In genomic region chr2:28585043-28585571, GRCm38 (mm10) we compare ENCODE assay signal across 8 mouse cellular contexts. TPM values are rescaled to one million over a fixed set of nuclear protein-coding genes. Genes with fewer than 3 reads are reported as not detected.
A peak's percentile ranks its signal among the peaks of the same experiment; 100 is the strongest.
DNase-seq lines count a peak whose midpoint lies in the region; ATAC-seq and TF ChIP-seq lines count a peak whose summit lies in the region.

No protein-coding gene starts in this region.

- H3K4me1 ChIP-seq in heart, embryonic 11.5 days (ENCODE audit: control insufficient read depth, insufficient read depth, low read length), result 0 out of 2 replicates have a peak, but pooled peaks cover 4% of the 10 kb centered on the region
- no peaks in the 10 kb centered on the region for H3K4me1 ChIP-seq in spleen, adult 2 months (ENCODE audit: control insufficient read depth, insufficient read depth, insufficient read length)

- no peak overlapping the region for H3K4me3 ChIP-seq in heart, embryonic 11.5 days (ENCODE audit: low read depth, low read length)
- no peak overlapping the region for H3K4me3 ChIP-seq in spleen, adult 2 months (ENCODE audit: extremely low read depth, insufficient read depth, insufficient read length)

- H3K27me3 ChIP-seq in heart, embryonic 11.5 days (ENCODE audit: control insufficient read depth, insufficient read depth, low read length), result no peaks in the 10 kb centered on the region
- no peaks in the 10 kb centered on the region for H3K27me3 ChIP-seq in spleen, adult 2 months (ENCODE audit: control insufficient read depth, insufficient read depth, low read length)

- WGBS in heart, embryonic 11.5 days (ENCODE audit: insufficient replicate concordance), result 18% methylated on average over 6 of the region's 6 CpGs
- 17% methylated on average over 6 of the region's 6 CpGs for WGBS in spleen, adult 2 months

- H3K36me3 ChIP-seq in heart, embryonic 11.5 days (ENCODE audit: control insufficient read depth, insufficient read depth, low read length), result no peaks in the 10 kb centered on the region
- no peaks in the 10 kb centered on the region for H3K36me3 ChIP-seq in spleen, adult 2 months (ENCODE audit: control insufficient read depth, insufficient read depth, low read length)

- no peak overlapping the region for H3K27ac ChIP-seq in heart, embryonic 11.5 days (ENCODE audit: low read depth, low read length)
- H3K27ac ChIP-seq in spleen, adult 2 months (ENCODE audit: insufficient read depth, low read length), result no peak overlapping the region

- TF ChIP-seq POLR2A in spleen, adult 2 months (IDR thresholded peaks at IDR 0.05; ENCODE audit: low read depth, low read length), result no peak

- ATAC-seq in heart, embryonic 11.5 days (replicated peaks; ENCODE audit: insufficient number of reproducible peaks, low FRiP score, low TSS enrichment), result no peak
- peak; percentile 86 for ATAC-seq in megakaryocyte progenitor cell, adult 5-6 weeks (replicated peaks; ENCODE audit: poor library complexity)

- no peak overlapping the region for H3K9ac ChIP-seq in heart, embryonic 11.5 days (ENCODE audit: low read depth, low read length)

- peak; percentile 80 to 89 for DNase-seq in heart, adult 18-20 months
- DNase-seq in T-cell, adult 2 months (ENCODE audit: low spot score), result peak; percentile 81
- peak; percentile 90 to 91 for DNase-seq in cerebellum, postnatal 10 days
- DNase-seq in gastrocnemius, postnatal 25 days, result peak; percentile 56
- DNase-seq in layer of hippocampus, postnatal 10 days (ENCODE audit: low spot score in 2 of 2), result peak; percentile 81 to 85
- DNase-seq in spleen, adult 2 months (ENCODE audit: low read depth in 1 of 2, low spot score in 2 of 2), result peak; percentile 79 to 83

- TF ChIP-seq CTCF in spleen, adult 2 months (IDR thresholded peaks at IDR 0.05; ENCODE audit: extremely low read depth, insufficient read depth, insufficient read length, insufficient replicate concordance), result peak; percentile 99; the same call in 1 of the 2 replicates

- H3K9me3 ChIP-seq in heart, embryonic 11.5 days (replicated peaks; ENCODE audit: control insufficient read depth, low read length), result no peaks in the 10 kb centered on the region

- H3K4me2 ChIP-seq in heart, embryonic 11.5 days, result no peak overlapping the region

RNA-seq across cellular contexts. Expression of gene Gtf3c5, which starts 1.6 kb away (rescaled TPM):
- 10 to 100 TPM in 1 of 2 experiments, 1 to 10 TPM in 1; 9.3 to 10.2 TPM for total RNA-seq in heart, adult 18-20 months (2021)
- 22.5 and 23.3 TPM in 2 replicates for polyA plus RNA-seq in heart, embryonic 11.5 days (2014; fragmentation: Nextera tagmentation; extraction: Ambion mirVana)
- 1 to 10 TPM; 7.3 to 7.6 TPM for total RNA-seq in gastrocnemius, postnatal 25 days (2021)
- 10 to 100 TPM; 19.2 to 19.5 TPM for total RNA-seq in layer of hippocampus, postnatal 10 days (2021)
- total RNA-seq in megakaryocyte progenitor cell, adult 5-6 weeks (2015), result 16.2 and 19.1 TPM in 2 replicates
- total RNA-seq in megakaryocyte progenitor cell, adult 5-6 weeks (2017), result 11.0 and 13.0 TPM in 2 replicates
- polyA plus RNA-seq in spleen, adult 2 months (2012; rRNA removed), result 13.3 and 15.4 TPM in 2 replicates

RNA-seq across cellular contexts. Expression of gene Cel, which starts 21.9 kb away (rescaled TPM):
- total RNA-seq in heart, adult 18-20 months (2021), result not detected
- polyA plus RNA-seq in heart, embryonic 11.5 days (2014; fragmentation: Nextera tagmentation; extraction: Ambion mirVana), result not detected in 2 replicates
- not detected for total RNA-seq in gastrocnemius, postnatal 25 days (2021)
- not detected for total RNA-seq in layer of hippocampus, postnatal 10 days (2021)
- total RNA-seq in megakaryocyte progenitor cell, adult 5-6 weeks (2015), result not detected in 2 replicates
- not detected in 2 replicates for total RNA-seq in megakaryocyte progenitor cell, adult 5-6 weeks (2017)
- polyA plus RNA-seq in spleen, adult 2 months (2012; rRNA removed), result 1,405 and 1,688 TPM in 2 replicates

RNA-seq across cellular contexts. Expression of gene Gfi1b, which starts 36.7 kb away (rescaled TPM):
- total RNA-seq in heart, adult 18-20 months (2021), result not detected
- polyA plus RNA-seq in heart, embryonic 11.5 days (2014; fragmentation: Nextera tagmentation; extraction: Ambion mirVana), result 7.6 and 10.9 TPM in 2 replicates
- not detected for total RNA-seq in gastrocnemius, postnatal 25 days (2021)
- total RNA-seq in layer of hippocampus, postnatal 10 days (2021), result not detected
- 15.6 and 28.3 TPM in 2 replicates for total RNA-seq in megakaryocyte progenitor cell, adult 5-6 weeks (2015)
- total RNA-seq in megakaryocyte progenitor cell, adult 5-6 weeks (2017), result 10.3 and 13.1 TPM in 2 replicates
- 22.1 and 31.1 TPM in 2 replicates for polyA plus RNA-seq in spleen, adult 2 months (2012; rRNA removed)

RNA-seq across cellular contexts. Expression of gene Tsc1, which starts 55.9 kb away (rescaled TPM):
- total RNA-seq in heart, adult 18-20 months (2021), result 10 to 100 TPM; 26.6 to 28.4 TPM
- polyA plus RNA-seq in heart, embryonic 11.5 days (2014; fragmentation: Nextera tagmentation; extraction: Ambion mirVana), result 14.2 and 16.2 TPM in 2 replicates
- total RNA-seq in gastrocnemius, postnatal 25 days (2021), result 10 to 100 TPM; 26.9 to 32.5 TPM
- total RNA-seq in layer of hippocampus, postnatal 10 days (2021), result 10 to 100 TPM; 43.8 to 44.8 TPM
- total RNA-seq in megakaryocyte progenitor cell, adult 5-6 weeks (2015), result 9.4 and 10.3 TPM in 2 replicates
- total RNA-seq in megakaryocyte progenitor cell, adult 5-6 weeks (2017), result 7.1 and 12.1 TPM in 2 replicates
- polyA plus RNA-seq in spleen, adult 2 months (2012; rRNA removed), result 12.1 and 12.5 TPM in 2 replicates

Comparison
In these comparisons a context has a peak if more than half of its experiments do, and no peak if none do; other contexts are left out.
1. RNA of gene Gfi1b, which starts 36.7 kb away (total RNA-seq): 10.3 to 28.3 TPM in megakaryocyte progenitor cell, adult 5-6 weeks; not detected in layer of hippocampus, postnatal 10 days, not detected in heart, adult 18-20 months and not detected in gastrocnemius, postnatal 25 days; every median in the first group is over 10 times any median in the second.
2. Peak in every context shown above with its lines, with median percentiles within 50 percentile points of each other: DNase-seq.